Mouse (Mus musculus) liver, postnatal 0 days (tissue): ENCODE results near the gene St7.

Source experiments
- CTCF ChIP-seq: sonication (generic); IDR thresholded peaks from 2 replicates; pipeline ENCODE4 v1.5.1; 2016; ENCODE audit warnings: antibody characterized with exemption, low read depth
- EP300 ChIP-seq: IDR thresholded peaks from 2 replicates; pipeline ENCODE4 v1.6.1; 2016; ENCODE audit warnings: antibody characterized with exemption, low read depth, mild to moderate bottlenecking

DNA sequence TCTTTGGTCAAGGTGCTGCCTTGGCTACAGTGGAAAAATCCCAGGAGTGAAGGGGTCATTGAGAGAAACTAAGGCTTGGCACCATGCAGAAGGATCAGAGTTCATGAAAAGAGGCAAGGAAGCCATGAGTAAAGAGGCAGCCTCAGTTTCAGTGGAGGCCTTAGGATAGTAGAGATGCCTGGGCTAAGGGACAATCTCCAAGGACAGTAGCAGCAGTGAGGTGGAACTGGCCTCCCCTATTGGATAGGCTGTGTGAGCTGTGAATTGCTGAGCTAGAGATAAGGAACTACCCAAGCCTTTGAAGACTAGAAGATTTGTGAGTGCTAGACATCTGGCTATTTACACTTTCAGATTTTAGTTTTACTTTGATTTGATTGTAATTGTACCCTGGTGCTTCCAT, 278.7 kb downstream of the St7 start:
- TF ChIP-seq CTCF (no peak), EP300 (no peak)
